Mouse (Mus musculus) activated CD4-positive, CD25-positive, alpha-beta regulatory T cell (primary cell): ENCODE data around the gene Apba2. TPM values are rescaled to one million over a fixed set of nuclear protein-coding genes. Genes with fewer than 3 reads are reported as not detected.

Source experiments
- polyA plus RNA-seq, 2 experiments: library from polyadenylated mRNA; unstranded; fragments of 100-300 nt; shearing (Covaris generic); gene quantifications; one replicate each; pipeline ENCODE4 v1.2.1; 2017

The Apba2 gene
- polyA plus RNA-seq, result not detected

GRCm38 (mm10) chr7:64501536-64502270 lies at the start of gene Apba2:
TSS of gene Apba2 (plus strand) at chr7:64501706.

Other genes with a start within 250 kb of the Apba2 start
- 10 to 100 TPM in 1 of 2 experiments, 1 to 10 TPM in 1; 7.9 to 12.2 TPM for gene Mtmr10, start 214.1 kb upstream of the Apba2 start, polyA plus RNA-seq
- gene Fan1, start 127.6 kb upstream of the Apba2 start, polyA plus RNA-seq, result 1 to 10 TPM; 5.3 to 8.7 TPM
- 10 to 100 TPM; 32.3 to 54.7 TPM for gene Mphosph10, start 109.4 kb upstream of the Apba2 start, polyA plus RNA-seq
- 10 to 100 TPM; 21.0 to 21.2 TPM for gene Mcee, start 109.1 kb upstream of the Apba2 start, polyA plus RNA-seq